Mouse (Mus musculus): ENCODE data around the gene Gigyf1.

GRCm38 (mm10) chr5:137541768-137542540, 23.6 kb downstream of the Gigyf1 start:
- TF ChIP-seq CTCF (IDR thresholded peaks at IDR 0.05; ENCODE audit: control insufficient read depth, insufficient read depth, low read length) (no peak), POLR2A (IDR thresholded peaks at IDR 0.05; ENCODE audit: borderline replicate concordance, control insufficient read depth, low read depth, low read length) (no peak)
